Mouse (Mus musculus) heart, adult 2 months (tissue): Measurements from ENCODE around the gene Mmrn2. TPM values are rescaled to one million over a fixed set of nuclear protein-coding genes. Genes with fewer than 3 reads are reported as not detected.

Experiments used
- DNase-seq, 2 experiments: peaks; one replicate each; pipeline ENCODE4 v3.0.0; 2021
- H3K27ac ChIP-seq: fragments of 200-600 bp; 2 replicates; pipeline ENCODE4 v1.8.1; 2022
- H3K27me3 ChIP-seq: fragments of 200-500 bp; 2 replicates; pipeline ENCODE4 v1.6.1; 2012; ENCODE audit warnings: mild to moderate bottlenecking, low read length, inconsistent platforms, mixed read lengths; ENCODE audit not compliant: control insufficient read depth, insufficient read depth
- H3K36me3 ChIP-seq: fragments of 200-500 bp; 2 replicates; pipeline ENCODE4 v1.6.1; 2012; ENCODE audit warnings: low read length, inconsistent platforms; ENCODE audit not compliant: control insufficient read depth, insufficient read depth
- H3K4me1 ChIP-seq: fragments of 200-500 bp; 2 replicates; pipeline ENCODE4 v1.6.1; 2011; ENCODE audit warnings: low read length; ENCODE audit not compliant: control insufficient read depth, insufficient read depth
- H3K4me3 ChIP-seq: fragments of 200-600 bp; 2 replicates; pipeline ENCODE4 v1.8.1; 2022
- H3K79me2 ChIP-seq: fragments of 200-500 bp; replicated peaks from 2 replicates; pipeline ENCODE4 v1.6.1; 2012; ENCODE audit warnings: mild to moderate bottlenecking, inconsistent platforms, low read length, moderate library complexity, mixed read lengths; ENCODE audit not compliant: control insufficient read depth, insufficient read depth
- H3K9ac ChIP-seq: fragments of 200-500 bp; 2 replicates; pipeline ENCODE4 v1.6.1; 2012; ENCODE audit warnings: low read depth, mild to moderate bottlenecking, control low read depth, inconsistent platforms, low read length, mixed read lengths
- CTCF ChIP-seq: fragments of 200-600 bp; IDR thresholded peaks from 2 replicates; pipeline ENCODE4 v1.8.1; 2022; ENCODE audit warnings: antibody characterized with exemption, mild to moderate bottlenecking, moderate library complexity
- EP300 ChIP-seq: fragments of 200-500 bp; IDR thresholded peaks from 2 replicates; pipeline ENCODE4 v1.6.1; 2011; ENCODE audit warnings: low read depth, low read length, control low read depth; ENCODE audit not compliant: insufficient read depth
- POLR2A ChIP-seq: fragments of 200-500 bp; IDR thresholded peaks from 2 replicates; pipeline ENCODE4 v1.6.1; 2011; ENCODE audit warnings: mild to moderate bottlenecking, low read depth, low read length, control low read depth; ENCODE audit not compliant: insufficient read depth
- WGBS: fragments of 180-500 bp; shearing (Covaris S2); methylation state at CpG from one replicate; pipeline ENCODE4 v1.1.7; 2018; 5-methylcytosine and 5-hydroxymethylcytosine counted together
- intact Hi-C: fragments of 180-260 bp; cut with DNase I; formaldehyde crosslinking; loops from one replicate; pipeline ENCODE4 v1.15.1; 2025
- polyA plus RNA-seq: library from polyadenylated mRNA; depleted of rRNA; stranded (reverse); fragments of >200 nt; gene quantifications from 2 replicates; pipeline ENCODE4 v1.2.3, GENCODE M21; 2012
- total RNA-seq, 2 experiments: library from RNA; stranded (reverse); gene quantifications; 2 replicates each; pipeline ENCODE4 v1.2.3; 2021

Gene Mmrn2
- total and polyA plus RNA-seq, 3 experiments: 17.6 to 44.1 (median 30.4) TPM

GRCm38 (mm10) chr14:34348301-34348700 lies 27.0 kb upstream of the Mmrn2 start:
- Histone ChIP-seq H3K79me2 (no peaks in the 10 kb centered on the region), H3K4me1 (no peaks in the 10 kb centered on the region), H3K9ac (no peak overlapping the region), H3K36me3 (no peaks in the 10 kb centered on the region), H3K27me3 (no peaks in the 10 kb centered on the region), H3K4me3 (no peak overlapping the region), H3K27ac (no peak overlapping the region)
- 73% methylated on average over 7 of the region's 7 CpGs for WGBS
- DNase-seq: no peak
- intact Hi-C loops: no loop called here
- TF ChIP-seq POLR2A: no peak
- no peak for TF ChIP-seq EP300
- TF ChIP-seq CTCF: no peak

GRCm38 (mm10) chr14:34349007-34349406 lies 26.3 kb upstream of the Mmrn2 start:
- no peak for DNase-seq
- Histone ChIP-seq H3K9ac (no peak overlapping the region), H3K36me3 (no peaks in the 10 kb centered on the region), H3K27me3 (no peaks in the 10 kb centered on the region), H3K4me3 (no peak overlapping the region), H3K27ac (no peak overlapping the region), H3K79me2 (no peaks in the 10 kb centered on the region), H3K4me1 (no peaks in the 10 kb centered on the region)
- TF ChIP-seq POLR2A: no peak
- TF ChIP-seq CTCF: no peak
- TF ChIP-seq EP300: no peak
- intact Hi-C loops: no loop called here
- WGBS: 81% methylated on average over 8 of the region's 8 CpGs

GRCm38 (mm10) chr14:34351660-34352059 lies 23.6 kb upstream of the Mmrn2 start:
- intact Hi-C loops: loop anchor here (10.0 kb wide), 1 partner anchor 267 kb away; the partner anchor contains the start of gene Anxa8
- no peak overlapping the region for H3K27ac ChIP-seq
- no peaks in the 10 kb centered on the region for H3K36me3 ChIP-seq
- H3K9ac ChIP-seq: no peak overlapping the region
- TF ChIP-seq CTCF (no peak), EP300 (no peak), POLR2A (no peak)
- H3K4me1 ChIP-seq: no peaks in the 10 kb centered on the region
- DNase-seq: no peak
- no peaks in the 10 kb centered on the region for H3K27me3 ChIP-seq
- H3K4me3 ChIP-seq: no peak overlapping the region
- WGBS: 70% methylated on average over 3 of the region's 3 CpGs
- no peaks in the 10 kb centered on the region for H3K79me2 ChIP-seq

- DNase-seq: no peak
- Histone ChIP-seq H3K9ac (no peak overlapping the region), H3K27me3 (no peaks in the 10 kb centered on the region), H3K79me2 (no peaks in the 10 kb centered on the region), H3K4me1 (no peaks in the 10 kb centered on the region), H3K36me3 (no peaks in the 10 kb centered on the region), H3K27ac (no peak overlapping the region), H3K4me3 (no peak overlapping the region)
- no peak for TF ChIP-seq EP300
- TF ChIP-seq POLR2A: no peak
- no peak for TF ChIP-seq CTCF
- WGBS: 60% methylated on average over 6 of the region's 6 CpGs
- intact Hi-C loops: loop anchor here (10.0 kb wide), 1 partner anchor 268 kb away; the partner anchor contains the start of gene Anxa8
Observed at GRCm38 (mm10) chr14:34352523-34352922, 22.7 kb upstream of the Mmrn2 start.

GRCm38 (mm10) chr14:34353326-34353725 lies 21.9 kb upstream of the Mmrn2 start:
- H3K27me3 ChIP-seq: no peaks in the 10 kb centered on the region
- TF ChIP-seq EP300 (no peak), CTCF (no peak)
- no peaks in the 10 kb centered on the region for H3K79me2 ChIP-seq
- H3K4me3 ChIP-seq: no peak overlapping the region
- H3K36me3 ChIP-seq: no peaks in the 10 kb centered on the region
- no peak for DNase-seq
- no peak overlapping the region for H3K27ac ChIP-seq
- intact Hi-C loops: loop anchor here (10.0 kb wide), 1 partner anchor 269 kb away; the partner anchor contains the start of gene Anxa8
- H3K4me1 ChIP-seq: peaks cover 2% of the 10 kb centered on the region; the same call in 1 of the 2 replicates
- WGBS: 88% methylated on average over 3 of the region's 3 CpGs
- no peak overlapping the region for H3K9ac ChIP-seq

- no peak overlapping the region for H3K27ac ChIP-seq
- no peak overlapping the region for H3K9ac ChIP-seq
- TF ChIP-seq CTCF (no peak), POLR2A (no peak), EP300 (no peak)
- H3K4me1 ChIP-seq: peaks cover 2% of the 10 kb centered on the region; the same call in 1 of the 2 replicates
- 73% methylated on average over 4 of the region's 4 CpGs for WGBS
- no peaks in the 10 kb centered on the region for H3K27me3 ChIP-seq
- H3K36me3 ChIP-seq: no peaks in the 10 kb centered on the region
- no peak overlapping the region for H3K4me3 ChIP-seq
- no peaks in the 10 kb centered on the region for H3K79me2 ChIP-seq
- DNase-seq: no peak
- intact Hi-C loops: loop anchor here (10.0 kb wide), 1 partner anchor 270 kb away; the partner anchor contains the start of gene Anxa8
Observed at GRCm38 (mm10) chr14:34354456-34354855, 20.8 kb upstream of the Mmrn2 start.
